Mouse (Mus musculus) MEL (cell line): Measurements from ENCODE around the gene Lamtor5. TPM values are rescaled to one million over a fixed set of nuclear protein-coding genes. Genes with fewer than 3 reads are reported as not detected.

Experiments used
- DNase-seq: peaks from one replicate; pipeline ENCODE4 v3.0.0; 2011; ENCODE audit warnings: low read depth, low spot score
- H3K27ac ChIP-seq: 2 replicates; pipeline ENCODE4 v1.5.1; 2012; ENCODE audit warnings: low read depth, mild to moderate bottlenecking, control low read depth, low read length, moderate library complexity; ENCODE audit not compliant: control insufficient read depth
- H3K27me3 ChIP-seq, 2 experiments: fragments of 150-350 bp in 1 of 2; sonication (generic) in 1 of 2; 2 replicates each; pipeline ENCODE4 v1.6.1; 2012; ENCODE audit warnings: low read length in 2 of 2, mild to moderate bottlenecking in 2 of 2, improper control_type of control experiment in 1 of 2, moderate library complexity in 1 of 2; ENCODE audit not compliant: insufficient read depth in 2 of 2, control insufficient read depth in 1 of 2
- H3K36me3 ChIP-seq, 2 experiments: 2 replicates each; pipeline ENCODE4 v1.6.1; 2012 to 2014; ENCODE audit warnings: low read length in 2 of 2, improper control_type of control experiment in 1 of 2, inconsistent platforms in 1 of 2, mild to moderate bottlenecking in 1 of 2; ENCODE audit not compliant: insufficient read depth in 2 of 2, control insufficient read depth in 1 of 2
- H3K4me1 ChIP-seq, 2 experiments: fragments of 150-350 bp in 1 of 2; sonication (generic) in 1 of 2; 2 replicates each; pipeline ENCODE4 v1.6.1; 2012; ENCODE audit warnings: low read length in 2 of 2, improper control_type of control experiment in 1 of 2, mild to moderate bottlenecking in 1 of 2; ENCODE audit not compliant: insufficient read depth in 2 of 2, control insufficient read depth in 1 of 2
- H3K4me3 ChIP-seq, 2 experiments: fragments of 150-350 bp in 1 of 2; sonication (generic) in 1 of 2; 2 replicates each; pipeline ENCODE4 v1.5.1; 2012; ENCODE audit warnings: low read depth in 2 of 2, low read length in 2 of 2, mild to moderate bottlenecking in 2 of 2, moderate library complexity in 2 of 2, control low read depth in 1 of 2, improper control_type of control experiment in 1 of 2; ENCODE audit not compliant: control insufficient read depth in 1 of 2, insufficient read depth in 1 of 2
- H3K79me2 ChIP-seq: 2 replicates; pipeline ENCODE4 v1.6.1; 2012; ENCODE audit warnings: mild to moderate bottlenecking, low read length, moderate library complexity; ENCODE audit not compliant: control insufficient read depth, poor library complexity, insufficient read depth
- H3K9ac ChIP-seq: 2 replicates; pipeline ENCODE4 v1.6.1; 2012; ENCODE audit warnings: low read depth, mild to moderate bottlenecking, control low read depth, low read length, moderate library complexity; ENCODE audit not compliant: control insufficient read depth, poor library complexity, severe bottlenecking
- H3K9me3 ChIP-seq: fragments of 150-350 bp; sonication (generic); replicated peaks from 2 replicates; pipeline ENCODE4 v1.6.1; 2012; ENCODE audit warnings: mild to moderate bottlenecking, low read length, improper control_type of control experiment, moderate library complexity; ENCODE audit not compliant: insufficient read depth
- BHLHE40 ChIP-seq: IDR thresholded peaks from 2 replicates; pipeline ENCODE4 v1.6.1; 2012; ENCODE audit warnings: low read depth, mild to moderate bottlenecking, inconsistent platforms, low read length, improper control_type of control experiment, borderline replicate concordance
- CHD1 ChIP-seq: IDR thresholded peaks from 2 replicates; pipeline ENCODE4 v1.6.1; 2012; ENCODE audit warnings: low read depth, mild to moderate bottlenecking, inconsistent platforms, low read length, improper control_type of control experiment
- CHD2 ChIP-seq: IDR thresholded peaks from 2 replicates; pipeline ENCODE4 v1.6.1; 2011; ENCODE audit warnings: low read length, improper control_type of control experiment
- CTCF ChIP-seq, 3 experiments: IDR thresholded peaks in 2 of 3; conservative IDR thresholded peaks in 1 of 3; 2 replicates each; pipeline ENCODE4 v1.5.1; 2011 to 2012; ENCODE audit warnings: low read length in 3 of 3, low read depth in 2 of 3, mild to moderate bottlenecking in 2 of 3, improper control_type of control experiment in 1 of 3, inconsistent platforms in 1 of 3, mixed read lengths in 1 of 3, moderate library complexity in 1 of 3; ENCODE audit not compliant: control insufficient read depth in 1 of 3, insufficient read depth in 1 of 3, poor library complexity in 1 of 3, severe bottlenecking in 1 of 3
- ELF1 ChIP-seq: IDR thresholded peaks from 2 replicates; pipeline ENCODE4 v1.6.1; 2014; ENCODE audit warnings: low read depth, mild to moderate bottlenecking, inconsistent platforms, low read length, improper control_type of control experiment, moderate library complexity
- EP300 ChIP-seq, 2 experiments: IDR thresholded peaks; 2 replicates each; pipeline ENCODE4 v1.6.1; 2011; ENCODE audit warnings: improper control_type of control experiment in 2 of 2, low read length in 2 of 2, low read depth in 1 of 2, mild to moderate bottlenecking in 1 of 2
- MAFK ChIP-seq: IDR thresholded peaks from 2 replicates; pipeline ENCODE4 v1.6.1; 2011; ENCODE audit warnings: low read depth, mild to moderate bottlenecking, low read length, improper control_type of control experiment, borderline replicate concordance
- MAZ ChIP-seq: IDR thresholded peaks from 2 replicates; pipeline ENCODE4 v1.6.1; 2012; ENCODE audit warnings: low read depth, mild to moderate bottlenecking, inconsistent platforms, low read length, improper control_type of control experiment
- MXI1 ChIP-seq: IDR thresholded peaks from 2 replicates; pipeline ENCODE4 v1.6.1; 2011; ENCODE audit warnings: mild to moderate bottlenecking, low read depth, low read length, improper control_type of control experiment
- NELFE ChIP-seq: IDR thresholded peaks from 2 replicates; pipeline ENCODE4 v1.6.1; 2011; ENCODE audit warnings: low read depth, low read length, improper control_type of control experiment
- POLR2A ChIP-seq, 2 experiments: IDR thresholded peaks; 2 replicates each; pipeline ENCODE4 v1.6.1; 2011 to 2012; ENCODE audit warnings: low read length in 2 of 2, mild to moderate bottlenecking in 2 of 2, control low read depth in 1 of 2, improper control_type of control experiment in 1 of 2, low read depth in 1 of 2, moderate library complexity in 1 of 2; ENCODE audit not compliant: control insufficient read depth in 1 of 2, insufficient read depth in 1 of 2, poor library complexity in 1 of 2
- POLR2AphosphoS5 ChIP-seq: IDR thresholded peaks from 2 replicates; pipeline ENCODE4 v1.6.1; 2012; ENCODE audit warnings: low read depth, borderline replicate concordance, mild to moderate bottlenecking, inconsistent platforms, low read length, moderate library complexity, mixed read lengths
- RAD21 ChIP-seq: IDR thresholded peaks from 2 replicates; pipeline ENCODE4 v1.6.1; 2011; ENCODE audit warnings: mild to moderate bottlenecking, low read depth, low read length, improper control_type of control experiment
- SMC3 ChIP-seq: IDR thresholded peaks from 2 replicates; pipeline ENCODE4 v1.6.1; 2011; ENCODE audit warnings: low read depth, low read length, improper control_type of control experiment
- TAL1 ChIP-seq: IDR thresholded peaks from 2 replicates; pipeline ENCODE4 v1.6.1; 2012; ENCODE audit warnings: mild to moderate bottlenecking, inconsistent platforms, low read length, moderate library complexity, mixed read lengths
- TBP ChIP-seq: IDR thresholded peaks from 2 replicates; pipeline ENCODE4 v1.8.0; 2011; ENCODE audit warnings: low read depth, low read length, improper control_type of control experiment
- UBTF ChIP-seq: IDR thresholded peaks from 2 replicates; pipeline ENCODE4 v1.6.1; 2012; ENCODE audit warnings: low read depth, mild to moderate bottlenecking, inconsistent platforms, low read length, improper control_type of control experiment, moderate library complexity, borderline replicate concordance; ENCODE audit not compliant: insufficient read depth
- ZC3H11A ChIP-seq: IDR thresholded peaks from 2 replicates; pipeline ENCODE4 v1.6.1; 2012; ENCODE audit warnings: low read depth, mild to moderate bottlenecking, inconsistent platforms, low read length, improper control_type of control experiment
- ZNF384 ChIP-seq: IDR thresholded peaks from 2 replicates; pipeline ENCODE4 v1.6.1; 2012; ENCODE audit warnings: low read depth, mild to moderate bottlenecking, inconsistent platforms, low read length, improper control_type of control experiment
- polyA plus RNA-seq, 2 experiments: library from polyadenylated mRNA; stranded (reverse) in 1 of 2; unstranded in 1 of 2; fragments of >175 nt in 1 of 2; fragments of >200 nt in 1 of 2; gene quantifications; 2 replicates each; pipeline versions ENCODE4 v1.2.1 to v1.2.4; 2012; ENCODE audit warnings: low replicate concordance in 2 of 2, low read depth in 1 of 2; ENCODE audit not compliant: insufficient read length in 2 of 2, insufficient read depth in 1 of 2, missing spikeins in 1 of 2
- total RNA-seq: library from RNA; depleted of rRNA; stranded (reverse); fragments of 300-350 nt; gene quantifications from 2 replicates; pipeline ENCODE4 v1.2.3, GENCODE M21; 2012

Gene Lamtor5
- total and polyA plus RNA-seq, 3 experiments = 104 to 170 (median 129) TPM

GRCm38 (mm10) chr3:107287346-107287745 is 8.7 kb downstream of the Lamtor5 start:
- no peaks in the 10 kb centered on the region for H3K9me3 ChIP-seq
- H3K4me3 ChIP-seq = no peak overlapping the region
- DNase-seq = no peak
- peaks cover 0 to 3% of the 10 kb centered on the region in 2 experiments; a peak in 2 of 4 replicates for H3K4me1 ChIP-seq
- no peak for TF ChIP-seq BHLHE40
- no peak for TF ChIP-seq RAD21
- no peak for TF ChIP-seq MXI1
- no peak for TF ChIP-seq CHD2
- TF ChIP-seq MAFK = no peak
- TF ChIP-seq ZNF384 = no peak
- TF ChIP-seq NELFE = no peak
- TF ChIP-seq POLR2AphosphoS5 = no peak
- TF ChIP-seq TBP = no peak
- no peak overlapping the region for H3K27ac ChIP-seq
- no peaks in the 10 kb centered on the region for H3K27me3 ChIP-seq
- H3K79me2 ChIP-seq = no peaks in the 10 kb centered on the region
- peaks cover 2% of the 10 kb centered on the region in 2 experiments; a peak in 2 of 4 replicates for H3K36me3 ChIP-seq
- no peak overlapping the region for H3K9ac ChIP-seq

GRCm38 (mm10) chr3:107290764-107291381 is 12.2 kb downstream of the Lamtor5 start, which contains the start of gene Slc16a4:
TSS of gene Slc16a4 (plus strand) at chr3:107291230.
- Histone ChIP-seq H3K9me3 (no peaks in the 10 kb centered on the region), H3K4me3 (no peak within 1 kb of the TSS), H3K79me2 (no peaks in the 10 kb centered on the region), H3K4me1 (peaks cover 0 to 4% of the 10 kb centered on the region in 2 experiments; a peak in 2 of 4 replicates), H3K9ac (no peak within 1 kb of the TSS), H3K27me3 (no peaks in the 10 kb centered on the region), H3K36me3 (peaks cover 0 to 7% of the 10 kb centered on the region in 2 experiments; a peak in 2 of 4 replicates), H3K27ac (no peak within 1 kb of the TSS)
- DNase-seq = no peak
- TF ChIP-seq MAZ (no peak), CHD1 (no peak), ELF1 (no peak), CTCF (IDR thresholded peaks at IDR 0.05 in 2 of 3, conservative IDR thresholded peaks at IDR 0.05 in 1 of 3; ENCODE audit: control insufficient read depth in 1 of 3, insufficient read depth in 1 of 3, low read depth in 2 of 3, low read length in 3 of 3, poor library complexity in 1 of 3, severe bottlenecking in 1 of 3) (no peak), SMC3 (no peak), POLR2A (IDR thresholded peaks at IDR 0.05; ENCODE audit: control insufficient read depth in 1 of 2, insufficient read depth in 1 of 2, low read depth in 1 of 2, low read length in 2 of 2, poor library complexity in 1 of 2) (no peak), ZC3H11A (no peak), EP300 (IDR thresholded peaks at IDR 0.05; ENCODE audit: low read depth in 1 of 2, low read length in 2 of 2) (no peak), TAL1 (no peak), UBTF (no peak)
